In the genomic region with DNA sequence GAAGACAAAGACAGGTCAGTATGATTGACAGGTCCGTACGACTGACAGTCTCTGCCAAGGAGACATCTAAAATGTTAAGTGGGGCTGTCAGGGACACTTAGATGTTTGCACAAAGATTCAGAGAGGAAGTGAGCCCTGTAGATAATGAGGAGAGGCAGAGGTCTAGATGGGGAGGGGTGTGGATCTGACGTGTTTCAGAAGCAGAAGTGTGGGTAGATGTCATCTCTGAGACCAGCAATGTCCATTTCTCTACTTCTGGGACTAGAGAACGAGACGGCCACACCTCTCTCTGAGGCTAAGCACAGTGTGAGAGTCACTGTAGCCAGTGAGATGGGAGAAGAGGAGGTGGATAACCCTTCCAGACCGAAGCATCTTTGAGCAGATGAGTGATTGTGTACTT, we compare ENCODE assay signal across 15 mouse cellular contexts. TPM values are rescaled to one million over a fixed set of nuclear protein-coding genes. Genes with fewer than 3 reads are reported as not detected.
"Had no signal": no experiment of that assay in that cellular context is flagged by ENCODE, and none has a peak within 500 bp of the region (broad histone marks: within the 10 kb centered on the region; RNA-seq: fewer than 3 reads in every experiment).

No protein-coding gene starts in this region.

- ATAC-seq: midbrain, embryonic 13.5 days had no signal

- H3K4me1 ChIP-seq: liver, embryonic 15.5 days; midbrain, embryonic 13.5 days; neural tube, embryonic 12.5 days had no signal

- H3K36me3 ChIP-seq: kidney, embryonic 15.5 days; limb, embryonic 10.5 days; liver, embryonic 15.5 days; midbrain, embryonic 13.5 days; neural tube, embryonic 12.5 days had no signal

- DNase-seq: kidney, adult 2 months; kidney, postnatal 14 days; lung, adult 2 months; lung, postnatal 10 days; retina, postnatal 1 day; right cerebral cortex, postnatal 4 days; spleen, adult 18-20 months had no signal

- H3K4me2 ChIP-seq: kidney, embryonic 15.5 days; liver, embryonic 11.5 days; liver, embryonic 15.5 days; midbrain, embryonic 13.5 days; neural tube, embryonic 12.5 days had no signal

- H3K4me3 ChIP-seq: kidney, embryonic 15.5 days; limb, embryonic 10.5 days; liver, embryonic 15.5 days; midbrain, embryonic 13.5 days; neural tube, embryonic 12.5 days had no signal

- H3K27me3 ChIP-seq: kidney, embryonic 15.5 days; liver, embryonic 15.5 days; midbrain, embryonic 13.5 days had no signal

- H3K9me3 ChIP-seq: kidney, embryonic 15.5 days; limb, embryonic 10.5 days; liver, embryonic 15.5 days; midbrain, embryonic 13.5 days; neural tube, embryonic 12.5 days had no signal

- H3K27ac ChIP-seq: kidney, embryonic 15.5 days; limb, embryonic 10.5 days; liver, embryonic 15.5 days; macrophage; midbrain, embryonic 13.5 days; neural tube, embryonic 12.5 days; stomach, postnatal 0 days had no signal

- H3K9ac ChIP-seq: kidney, embryonic 15.5 days; liver, embryonic 15.5 days; midbrain, embryonic 13.5 days; neural tube, embryonic 12.5 days had no signal

RNA-seq across cellular contexts. Expression of a gene that starts 28.2 kb away (rescaled TPM):
- polyA plus RNA-seq: liver, embryonic 11.5 days; macrophage; neural tube, embryonic 12.5 days had no signal

RNA-seq across cellular contexts. Expression of a gene that starts 38.1 kb away (rescaled TPM):
- polyA plus RNA-seq: liver, embryonic 15.5 days had no signal
